Mouse (Mus musculus) MEL (cell line): ENCODE results near the gene Tsga10. TPM values are rescaled to one million over a fixed set of nuclear protein-coding genes. Genes with fewer than 3 reads are reported as not detected.

Experiments
- DNase-seq: peaks from one replicate; pipeline ENCODE4 v3.0.0; 2011; ENCODE audit warnings: low read depth, low spot score
- H3K27ac ChIP-seq: 2 replicates; pipeline ENCODE4 v1.5.1; 2012; ENCODE audit warnings: low read depth, mild to moderate bottlenecking, control low read depth, low read length, moderate library complexity; ENCODE audit not compliant: control insufficient read depth
- H3K27me3 ChIP-seq, 2 experiments: fragments of 150-350 bp in 1 of 2; sonication (generic) in 1 of 2; 2 replicates each; pipeline ENCODE4 v1.6.1; 2012; ENCODE audit warnings: low read length in 2 of 2, mild to moderate bottlenecking in 2 of 2, improper control_type of control experiment in 1 of 2, moderate library complexity in 1 of 2; ENCODE audit not compliant: insufficient read depth in 2 of 2, control insufficient read depth in 1 of 2
- H3K36me3 ChIP-seq, 2 experiments: 2 replicates each; pipeline ENCODE4 v1.6.1; 2012 to 2014; ENCODE audit warnings: low read length in 2 of 2, improper control_type of control experiment in 1 of 2, inconsistent platforms in 1 of 2, mild to moderate bottlenecking in 1 of 2; ENCODE audit not compliant: insufficient read depth in 2 of 2, control insufficient read depth in 1 of 2
- H3K4me1 ChIP-seq, 2 experiments: fragments of 150-350 bp in 1 of 2; sonication (generic) in 1 of 2; 2 replicates each; pipeline ENCODE4 v1.6.1; 2012; ENCODE audit warnings: low read length in 2 of 2, improper control_type of control experiment in 1 of 2, mild to moderate bottlenecking in 1 of 2; ENCODE audit not compliant: insufficient read depth in 2 of 2, control insufficient read depth in 1 of 2
- H3K4me3 ChIP-seq, 2 experiments: fragments of 150-350 bp in 1 of 2; sonication (generic) in 1 of 2; 2 replicates each; pipeline ENCODE4 v1.5.1; 2012; ENCODE audit warnings: low read depth in 2 of 2, low read length in 2 of 2, mild to moderate bottlenecking in 2 of 2, moderate library complexity in 2 of 2, control low read depth in 1 of 2, improper control_type of control experiment in 1 of 2; ENCODE audit not compliant: control insufficient read depth in 1 of 2, insufficient read depth in 1 of 2
- H3K79me2 ChIP-seq: 2 replicates; pipeline ENCODE4 v1.6.1; 2012; ENCODE audit warnings: mild to moderate bottlenecking, low read length, moderate library complexity; ENCODE audit not compliant: control insufficient read depth, poor library complexity, insufficient read depth
- H3K9ac ChIP-seq: 2 replicates; pipeline ENCODE4 v1.6.1; 2012; ENCODE audit warnings: low read depth, mild to moderate bottlenecking, control low read depth, low read length, moderate library complexity; ENCODE audit not compliant: control insufficient read depth, poor library complexity, severe bottlenecking
- H3K9me3 ChIP-seq: fragments of 150-350 bp; sonication (generic); replicated peaks from 2 replicates; pipeline ENCODE4 v1.6.1; 2012; ENCODE audit warnings: mild to moderate bottlenecking, low read length, improper control_type of control experiment, moderate library complexity; ENCODE audit not compliant: insufficient read depth
- BHLHE40 ChIP-seq: IDR thresholded peaks from 2 replicates; pipeline ENCODE4 v1.6.1; 2012; ENCODE audit warnings: low read depth, mild to moderate bottlenecking, inconsistent platforms, low read length, improper control_type of control experiment, borderline replicate concordance
- CHD1 ChIP-seq: IDR thresholded peaks from 2 replicates; pipeline ENCODE4 v1.6.1; 2012; ENCODE audit warnings: low read depth, mild to moderate bottlenecking, inconsistent platforms, low read length, improper control_type of control experiment
- CHD2 ChIP-seq: IDR thresholded peaks from 2 replicates; pipeline ENCODE4 v1.6.1; 2011; ENCODE audit warnings: low read length, improper control_type of control experiment
- E2F4 ChIP-seq: IDR thresholded peaks from 2 replicates; pipeline ENCODE4 v1.6.1; 2011; ENCODE audit warnings: low read depth, low read length, improper control_type of control experiment, borderline replicate concordance
- EP300 ChIP-seq, 2 experiments: IDR thresholded peaks; 2 replicates each; pipeline ENCODE4 v1.6.1; 2011; ENCODE audit warnings: improper control_type of control experiment in 2 of 2, low read length in 2 of 2, low read depth in 1 of 2, mild to moderate bottlenecking in 1 of 2
- ETS1 ChIP-seq: IDR thresholded peaks from 2 replicates; pipeline ENCODE4 v1.6.1; 2012; ENCODE audit warnings: low read depth, mild to moderate bottlenecking, inconsistent platforms, low read length, improper control_type of control experiment, moderate library complexity
- HCFC1 ChIP-seq: IDR thresholded peaks from 2 replicates; pipeline ENCODE4 v1.6.1; 2012; ENCODE audit warnings: low read depth, mild to moderate bottlenecking, inconsistent platforms, low read length, improper control_type of control experiment, moderate library complexity
- JUND ChIP-seq: IDR thresholded peaks from 2 replicates; pipeline ENCODE4 v1.6.1; 2011; ENCODE audit warnings: low read depth, mild to moderate bottlenecking, improper control_type of control experiment, low read length
- KAT2A ChIP-seq: conservative IDR thresholded peaks from 2 replicates; pipeline ENCODE4 v1.6.1; 2012; ENCODE audit warnings: low read depth, low read length, improper control_type of control experiment, inconsistent platforms
- MXI1 ChIP-seq: IDR thresholded peaks from 2 replicates; pipeline ENCODE4 v1.6.1; 2011; ENCODE audit warnings: mild to moderate bottlenecking, low read depth, low read length, improper control_type of control experiment
- MYC ChIP-seq: IDR thresholded peaks from 2 replicates; pipeline ENCODE4 v1.6.1; 2011; ENCODE audit warnings: low read depth, mild to moderate bottlenecking, low read length, improper control_type of control experiment, moderate library complexity
- POLR2A ChIP-seq, 2 experiments: IDR thresholded peaks; 2 replicates each; pipeline ENCODE4 v1.6.1; 2011 to 2012; ENCODE audit warnings: low read length in 2 of 2, mild to moderate bottlenecking in 2 of 2, control low read depth in 1 of 2, improper control_type of control experiment in 1 of 2, low read depth in 1 of 2, moderate library complexity in 1 of 2; ENCODE audit not compliant: control insufficient read depth in 1 of 2, insufficient read depth in 1 of 2, poor library complexity in 1 of 2
- POLR2AphosphoS5 ChIP-seq: IDR thresholded peaks from 2 replicates; pipeline ENCODE4 v1.6.1; 2012; ENCODE audit warnings: low read depth, borderline replicate concordance, mild to moderate bottlenecking, inconsistent platforms, low read length, moderate library complexity, mixed read lengths
- RAD21 ChIP-seq: IDR thresholded peaks from 2 replicates; pipeline ENCODE4 v1.6.1; 2011; ENCODE audit warnings: mild to moderate bottlenecking, low read depth, low read length, improper control_type of control experiment
- RCOR1 ChIP-seq: IDR thresholded peaks from 2 replicates; pipeline ENCODE4 v1.6.1; 2012; ENCODE audit warnings: low read depth, mild to moderate bottlenecking, inconsistent platforms, low read length, improper control_type of control experiment
- SIN3A ChIP-seq: IDR thresholded peaks from 2 replicates; pipeline ENCODE4 v1.6.1; 2012; ENCODE audit warnings: low read length, improper control_type of control experiment, inconsistent platforms
- SMC3 ChIP-seq: IDR thresholded peaks from 2 replicates; pipeline ENCODE4 v1.6.1; 2011; ENCODE audit warnings: low read depth, low read length, improper control_type of control experiment
- TBP ChIP-seq: IDR thresholded peaks from 2 replicates; pipeline ENCODE4 v1.8.0; 2011; ENCODE audit warnings: low read depth, low read length, improper control_type of control experiment
- USF2 ChIP-seq, 2 experiments: IDR thresholded peaks; 2 replicates each; pipeline ENCODE4 v1.6.1; 2011 to 2012; ENCODE audit warnings: improper control_type of control experiment in 2 of 2, low read length in 2 of 2, borderline replicate concordance in 1 of 2, inconsistent platforms in 1 of 2, low read depth in 1 of 2, mild to moderate bottlenecking in 1 of 2; ENCODE audit not compliant: insufficient read depth in 1 of 2
- ZMIZ1 ChIP-seq: IDR thresholded peaks from 2 replicates; pipeline ENCODE4 v1.6.1; 2012; ENCODE audit warnings: low read depth, mild to moderate bottlenecking, inconsistent platforms, low read length, improper control_type of control experiment, moderate library complexity
- ZNF384 ChIP-seq: IDR thresholded peaks from 2 replicates; pipeline ENCODE4 v1.6.1; 2012; ENCODE audit warnings: low read depth, mild to moderate bottlenecking, inconsistent platforms, low read length, improper control_type of control experiment
- polyA plus RNA-seq, 2 experiments: library from polyadenylated mRNA; stranded (reverse) in 1 of 2; unstranded in 1 of 2; fragments of >175 nt in 1 of 2; fragments of >200 nt in 1 of 2; gene quantifications; 2 replicates each; pipeline versions ENCODE4 v1.2.1 to v1.2.4; 2012; ENCODE audit warnings: low replicate concordance in 2 of 2, low read depth in 1 of 2; ENCODE audit not compliant: insufficient read length in 2 of 2, insufficient read depth in 1 of 2, missing spikeins in 1 of 2
- total RNA-seq: library from RNA; depleted of rRNA; stranded (reverse); fragments of 300-350 nt; gene quantifications from 2 replicates; pipeline ENCODE4 v1.2.3, GENCODE M21; 2012

Tsga10 gene
- total and polyA plus RNA-seq, 3 experiments: 0.35 to 0.64 TPM; not detected in 1

DNA sequence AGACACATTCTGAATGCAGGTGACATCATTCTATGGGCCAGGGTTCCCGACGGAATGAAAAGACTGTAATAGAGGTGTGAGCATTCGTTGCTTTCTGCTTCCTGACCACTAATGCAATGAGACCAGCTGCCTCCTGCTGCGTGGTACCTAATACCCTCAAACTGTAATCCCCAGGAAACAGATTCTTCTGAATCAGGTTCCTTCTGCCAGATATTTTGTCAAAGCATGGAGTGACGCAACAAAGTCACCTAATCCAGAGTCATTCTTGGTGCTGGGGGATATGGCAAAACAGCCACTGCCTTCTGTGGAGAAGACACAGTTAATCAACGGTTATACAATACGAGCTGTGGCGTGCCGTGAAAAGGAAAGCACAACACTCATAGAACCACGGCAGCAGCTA is 2.4 kb upstream of the Tsga10 start (continued):
- no peak for TF ChIP-seq CHD1
- TF ChIP-seq E2F4: no peak

GRCm38 (mm10) chr1:37867684-37868322 is 1.6 kb upstream of the Tsga10 start:
- TF ChIP-seq ETS1: no peak
- TF ChIP-seq POLR2AphosphoS5: no peak
- no peak for TF ChIP-seq SMC3
- no peak for TF ChIP-seq EP300 (IDR thresholded peaks at IDR 0.05; ENCODE audit: low read depth in 1 of 2, low read length in 2 of 2)
- peak in 1 of 2 experiments; percentile 54; a peak in 2 of 4 replicates for TF ChIP-seq POLR2A (IDR thresholded peaks at IDR 0.05; ENCODE audit: control insufficient read depth in 1 of 2, insufficient read depth in 1 of 2, low read depth in 1 of 2, low read length in 2 of 2, poor library complexity in 1 of 2)
- no peak for TF ChIP-seq RAD21
- TF ChIP-seq CHD1: no peak
- TF ChIP-seq MYC: no peak
- peak; percentile 30; the same call in 1 of the 2 replicates for TF ChIP-seq SIN3A
- TF ChIP-seq BHLHE40: no peak
- TF ChIP-seq TBP: peak; percentile 91
- TF ChIP-seq HCFC1: no peak
- TF ChIP-seq RCOR1: no peak
- TF ChIP-seq ZNF384: no peak
- TF ChIP-seq MXI1: peak; percentile 7
- TF ChIP-seq CHD2: no peak
- TF ChIP-seq JUND: no peak
- no peak for TF ChIP-seq USF2 (IDR thresholded peaks at IDR 0.05; ENCODE audit: borderline replicate concordance in 1 of 2, insufficient read depth in 1 of 2, low read depth in 1 of 2, low read length in 2 of 2)
- peak; percentile 74; the same call in 1 of the 2 replicates for TF ChIP-seq ZMIZ1
- TF ChIP-seq KAT2A: no peak
- peak overlapping the region; percentile 43 to 53 for H3K4me3 ChIP-seq
- H3K4me1 ChIP-seq: peaks cover 5 to 15% of the 10 kb centered on the region in 2 experiments; a peak in 3 of 4 replicates
- no peaks in the 10 kb centered on the region for H3K9me3 ChIP-seq
- DNase-seq: peak; percentile 73
- peak overlapping the region; percentile 75 for H3K27ac ChIP-seq
- peak overlapping the region; percentile 59 for H3K9ac ChIP-seq
- H3K27me3 ChIP-seq: 0 out of 4 replicates have a peak, but pooled peaks cover 0 to 1% of the 10 kb centered on the region in 2 experiments
- H3K36me3 ChIP-seq: peaks cover 0 to 13% of the 10 kb centered on the region in 2 experiments; a peak in 2 of 4 replicates
- peaks cover 2% of the 10 kb centered on the region; the same call in 1 of the 2 replicates for H3K79me2 ChIP-seq
